9 mouse cellular contexts compared by ENCODE assay signal in genomic region chr19:30427484-30427883, GRCm38 (mm10).
DNase-seq lines count a peak whose midpoint lies in the region; ATAC-seq and TF ChIP-seq lines count a peak whose summit lies in the region.
"Had no signal": no experiment of that assay in that cellular context is flagged by ENCODE, and none has a peak within 500 bp of the region (broad histone marks: within the 10 kb centered on the region; RNA-seq: fewer than 3 reads in every experiment).

No protein-coding gene starts in this region.

- H3K9me3 ChIP-seq in kidney, postnatal 0 days (replicated peaks; ENCODE audit: low read length) = no peaks in the 10 kb centered on the region
- H3K9me3 ChIP-seq in kidney, embryonic 14.5 days (ENCODE audit: control insufficient read depth, low read length) = no peaks in the 10 kb centered on the region
- H3K9me3 ChIP-seq in E14TG2a.4 (ENCODE audit: low read length) = no peaks in the 10 kb centered on the region
- H3K9me3 ChIP-seq in limb, embryonic 10.5 days (replicated peaks) = no peaks in the 10 kb centered on the region
- H3K9me3 ChIP-seq: liver, embryonic 13.5 days had no signal

- DNase-seq in cerebellum, postnatal 10 days = peak; percentile 70 to 73
- no peak for DNase-seq in cerebellum, postnatal 36 days
- no peak for DNase-seq in kidney, postnatal 0 days (ENCODE audit: low spot score)
- DNase-seq in limb, embryonic 10.5 days (ENCODE audit: low spot score) = peak; percentile 47
- no peak for DNase-seq in MN1 (ENCODE audit: low spot score)
- DNase-seq in left cerebral cortex, postnatal 25 days (ENCODE audit: low spot score in 2 of 2) = no peak
- DNase-seq: liver, embryonic 13.5 days had no signal

- peak; percentile 52 for TF ChIP-seq CTCF in kidney, postnatal 0 days (IDR thresholded peaks at IDR 0.05; ENCODE audit: low read depth)
- 0 out of 2 replicates have a peak, but pooled peaks have one; percentile 11 for TF ChIP-seq CTCF in E14TG2a.4 (conservative IDR thresholded peaks at IDR 0.05; ENCODE audit: low read length)

- H3K27me3 ChIP-seq in kidney, postnatal 0 days (ENCODE audit: insufficient read depth, low read length) = no peaks in the 10 kb centered on the region
- no peaks in the 10 kb centered on the region for H3K27me3 ChIP-seq in kidney, embryonic 14.5 days (ENCODE audit: control insufficient read depth, insufficient read depth, low read length)
- no peaks in the 10 kb centered on the region for H3K27me3 ChIP-seq in E14TG2a.4 (ENCODE audit: insufficient read depth, low read length)
- H3K27me3 ChIP-seq in limb, embryonic 10.5 days (ENCODE audit: low read depth, poor library complexity, severe bottlenecking) = no peaks in the 10 kb centered on the region
- H3K27me3 ChIP-seq: liver, embryonic 13.5 days had no signal

- H3K4me2 ChIP-seq in kidney, postnatal 0 days (ENCODE audit: low read length) = no peak overlapping the region
- no peak overlapping the region for H3K4me2 ChIP-seq in kidney, embryonic 14.5 days (replicated peaks; ENCODE audit: low read depth, low read length)
- H3K4me2 ChIP-seq: liver, embryonic 13.5 days had no signal

- ATAC-seq in kidney, postnatal 0 days (replicated peaks; ENCODE audit: low FRiP score, low read depth) = no peak
- no peak for ATAC-seq in kidney, embryonic 14.5 days (ENCODE audit: low FRiP score, low TSS enrichment)

- H3K9ac ChIP-seq in kidney, postnatal 0 days (ENCODE audit: low read depth, low read length) = no peak overlapping the region
- H3K9ac ChIP-seq in kidney, embryonic 14.5 days (ENCODE audit: low read depth, low read length) = no peak overlapping the region
- H3K9ac ChIP-seq: liver, embryonic 13.5 days had no signal

- no peak overlapping the region for H3K4me3 ChIP-seq in kidney, postnatal 0 days (replicated peaks; ENCODE audit: low read depth, low read length)
- no peak overlapping the region for H3K4me3 ChIP-seq in kidney, embryonic 14.5 days (ENCODE audit: low read length)
- no peak overlapping the region for H3K4me3 ChIP-seq in E14TG2a.4 (replicated peaks; ENCODE audit: low read length)
- H3K4me3 ChIP-seq in limb, embryonic 10.5 days = no peak overlapping the region
- H3K4me3 ChIP-seq: liver, embryonic 13.5 days had no signal

- intact Hi-C loops in left cerebral cortex, postnatal 25 days (cut with DNase I) = loop anchor here (5.0 kb wide), 1 partner anchor 125 kb away; no protein-coding TSS in a partner anchor

- WGBS in kidney, postnatal 0 days = 13% methylated on average over 2 of the region's 2 CpGs
- 7% methylated on average over 2 of the region's 2 CpGs for WGBS in kidney, embryonic 14.5 days
- WGBS in limb, embryonic 10.5 days = 13% methylated on average over 2 of the region's 2 CpGs

- H3K36me3 ChIP-seq in kidney, postnatal 0 days (ENCODE audit: insufficient read depth, low read length) = no peaks in the 10 kb centered on the region
- H3K36me3 ChIP-seq in kidney, embryonic 14.5 days (ENCODE audit: control insufficient read depth, insufficient read depth, low read length) = no peaks in the 10 kb centered on the region
- H3K36me3 ChIP-seq in E14TG2a.4 (ENCODE audit: insufficient read depth, low read length) = no peaks in the 10 kb centered on the region
- no peaks in the 10 kb centered on the region for H3K36me3 ChIP-seq in limb, embryonic 10.5 days
- H3K36me3 ChIP-seq: liver, embryonic 13.5 days had no signal

- 0 out of 2 replicates have a peak, but pooled peaks cover 3% of the 10 kb centered on the region for H3K4me1 ChIP-seq in kidney, postnatal 0 days (replicated peaks; ENCODE audit: insufficient read depth, low read length)
- H3K4me1 ChIP-seq in kidney, embryonic 14.5 days (ENCODE audit: control insufficient read depth, insufficient read depth, low read length) = no peaks in the 10 kb centered on the region
- H3K4me1 ChIP-seq in E14TG2a.4 (replicated peaks; ENCODE audit: low read depth, low read length) = 0 out of 2 replicates have a peak, but pooled peaks cover 2% of the 10 kb centered on the region
- H3K4me1 ChIP-seq in limb, embryonic 10.5 days = peaks cover 7% of the 10 kb centered on the region; the same call in 1 of the 2 replicates
- H3K4me1 ChIP-seq: liver, embryonic 13.5 days had no signal

- no peak overlapping the region for H3K27ac ChIP-seq in kidney, postnatal 0 days
- no peak overlapping the region for H3K27ac ChIP-seq in kidney, embryonic 14.5 days (ENCODE audit: low read depth, low read length)
- H3K27ac ChIP-seq in limb, embryonic 10.5 days = no peak overlapping the region
- H3K27ac ChIP-seq: liver, embryonic 13.5 days had no signal

Comparison
In these comparisons a context has a peak if more than half of its experiments do, and no peak if none do; other contexts are left out.
1. DNase-seq: peak in cerebellum, postnatal 10 days (2 of 2) and limb, embryonic 10.5 days (single experiment); none in cerebellum, postnatal 36 days (0 of 2), kidney, postnatal 0 days (single experiment), MN1 (single experiment) and left cerebral cortex, postnatal 25 days (0 of 2).